Mouse (Mus musculus): ENCODE results near the gene Susd4.

Gene Susd4

GRCm38 (mm10) chr1:182763716-182764461, at the start of gene Susd4:
Gene Susd4, plus strand, starts transcription at chr1:182763860.
- DNase-seq = peak; percentile 88 to 90

GRCm38 (mm10) chr1:182714236-182714935, 49.3 kb upstream of the Susd4 start:
- DNase-seq = no peak

- DNase-seq = no peak
These were observed 36.1 kb upstream of the Susd4 start for GRCm38 (mm10) chr1:182727541-182727940.

- no peak for DNase-seq
These were observed 34.7 kb upstream of the Susd4 start for GRCm38 (mm10) chr1:182729002-182729401.

GRCm38 (mm10) chr1:182732695-182733094, 31.0 kb upstream of the Susd4 start:
- DNase-seq = no peak

GRCm38 (mm10) chr1:182735891-182736290, 27.8 kb upstream of the Susd4 start:
- no peak for DNase-seq

GRCm38 (mm10) chr1:182747081-182747480, 16.6 kb upstream of the Susd4 start:
- no peak for DNase-seq

- DNase-seq = no peak
These were observed 15.8 kb upstream of the Susd4 start for GRCm38 (mm10) chr1:182747834-182748233.

- DNase-seq = peak; percentile 20 to 47
These were observed 14.6 kb upstream of the Susd4 start, which contains the start of gene Ccdc185 for GRCm38 (mm10) chr1:182749080-182749479. Gene Ccdc185, minus strand, starts transcription at chr1:182749180.

GRCm38 (mm10) chr1:182751301-182751700, 12.4 kb upstream of the Susd4 start:
- no peak for DNase-seq

GRCm38 (mm10) chr1:182753694-182754093, 10.0 kb upstream of the Susd4 start:
- DNase-seq = no peak

- DNase-seq = no peak
These were observed 8.8 kb upstream of the Susd4 start for GRCm38 (mm10) chr1:182754865-182755264.

GRCm38 (mm10) chr1:182758783-182759182, 4.9 kb upstream of the Susd4 start:
- no peak for DNase-seq

GRCm38 (mm10) chr1:182763191-182763715, 407 bp upstream of the Susd4 start:
- DNase-seq = no peak

- DNase-seq = peak; percentile 48 to 58
These were observed 1.1 kb downstream of the Susd4 start for GRCm38 (mm10) chr1:182764541-182765281.

- no peak for DNase-seq
These were observed 11.9 kb downstream of the Susd4 start for GRCm38 (mm10) chr1:182775576-182775975.

GRCm38 (mm10) chr1:182776749-182777410, 13.2 kb downstream of the Susd4 start:
- peak; percentile 55 to 72 for DNase-seq

GRCm38 (mm10) chr1:182778225-182778624, 14.6 kb downstream of the Susd4 start:
- no peak for DNase-seq

GRCm38 (mm10) chr1:182779024-182779520, 15.4 kb downstream of the Susd4 start:
- DNase-seq = no peak

- peak; percentile 51 to 64 for DNase-seq
These were observed 20.1 kb downstream of the Susd4 start for GRCm38 (mm10) chr1:182783774-182784173.

GRCm38 (mm10) chr1:182784784-182785183, 21.1 kb downstream of the Susd4 start:
- DNase-seq = peak; percentile 52 to 65

GRCm38 (mm10) chr1:182785504-182785903, 21.8 kb downstream of the Susd4 start:
- DNase-seq = no peak

Data from cerebellum, postnatal 10 days (tissue).